Mouse (Mus musculus) embryonic fibroblast, embryonic 13.5 days (primary cell): Measurements from ENCODE around the gene Ubr7.

ENCODE experiments used
- CTCF ChIP-seq: IDR thresholded peaks from 2 replicates; pipeline ENCODE4 v1.5.1; 2011; ENCODE audit warnings: mild to moderate bottlenecking, control low read depth, low read length, moderate library complexity, borderline replicate concordance; ENCODE audit not compliant: insufficient read depth
- POLR2A ChIP-seq: IDR thresholded peaks from 2 replicates; pipeline ENCODE4 v1.6.1; 2011; ENCODE audit warnings: low read depth, mild to moderate bottlenecking, control low read depth, low read length, moderate library complexity

DNA sequence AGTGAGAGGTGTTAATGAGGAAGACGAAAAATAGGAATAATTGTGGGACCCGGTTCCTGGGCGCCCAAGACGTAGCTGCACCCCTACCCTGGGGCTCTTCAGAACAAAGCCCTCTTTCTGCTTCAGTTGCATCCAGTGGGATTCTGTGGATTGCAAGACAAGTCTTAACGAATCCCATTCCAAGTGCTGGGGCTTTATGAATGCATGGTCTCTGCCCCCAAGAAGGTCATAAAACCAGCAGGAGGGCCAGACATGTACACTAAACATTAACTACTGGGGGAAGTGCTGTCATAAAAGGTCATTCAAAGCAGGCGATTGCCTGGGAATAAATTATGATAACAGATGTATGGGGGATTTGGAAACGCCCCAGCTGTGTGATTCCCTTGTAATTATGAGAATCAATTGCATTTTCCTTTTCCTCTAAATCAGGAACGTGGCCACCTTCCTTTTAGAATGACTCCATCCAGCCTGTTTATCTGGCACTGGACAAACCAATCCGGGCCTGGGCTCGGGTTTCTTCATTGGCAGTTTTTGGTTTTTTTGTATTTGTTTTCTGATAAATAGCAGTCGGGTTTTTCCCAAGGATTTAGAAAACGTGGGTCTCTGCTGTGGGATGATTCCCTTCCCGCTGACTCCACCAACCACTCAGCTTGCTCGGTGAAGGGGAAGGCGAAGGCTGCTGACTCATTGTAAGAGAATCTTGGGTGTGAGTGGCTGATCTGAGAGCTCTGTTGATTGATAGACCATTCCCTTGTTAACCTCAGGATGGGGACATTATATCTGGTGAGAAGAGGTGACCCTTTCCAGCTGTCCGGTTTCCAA lies 26.8 kb upstream of the Ubr7 start:
- TF ChIP-seq POLR2A, result no peak
- TF ChIP-seq CTCF, result no peak
